Mouse (Mus musculus) retina, postnatal 7 days (tissue): Measurements from ENCODE around the gene Naip6.
"Not testable (repeated sequence)": the region's sequence is repeated elsewhere in the genome, so short reads cannot be mapped to it uniquely, and the experiment has no call there.

Source experiments
- DNase-seq: peaks from one replicate; pipeline ENCODE4 v3.0.0-alpha.2; 2012; ENCODE audit warnings: low read depth, low spot score

The Naip6 gene

DNA sequence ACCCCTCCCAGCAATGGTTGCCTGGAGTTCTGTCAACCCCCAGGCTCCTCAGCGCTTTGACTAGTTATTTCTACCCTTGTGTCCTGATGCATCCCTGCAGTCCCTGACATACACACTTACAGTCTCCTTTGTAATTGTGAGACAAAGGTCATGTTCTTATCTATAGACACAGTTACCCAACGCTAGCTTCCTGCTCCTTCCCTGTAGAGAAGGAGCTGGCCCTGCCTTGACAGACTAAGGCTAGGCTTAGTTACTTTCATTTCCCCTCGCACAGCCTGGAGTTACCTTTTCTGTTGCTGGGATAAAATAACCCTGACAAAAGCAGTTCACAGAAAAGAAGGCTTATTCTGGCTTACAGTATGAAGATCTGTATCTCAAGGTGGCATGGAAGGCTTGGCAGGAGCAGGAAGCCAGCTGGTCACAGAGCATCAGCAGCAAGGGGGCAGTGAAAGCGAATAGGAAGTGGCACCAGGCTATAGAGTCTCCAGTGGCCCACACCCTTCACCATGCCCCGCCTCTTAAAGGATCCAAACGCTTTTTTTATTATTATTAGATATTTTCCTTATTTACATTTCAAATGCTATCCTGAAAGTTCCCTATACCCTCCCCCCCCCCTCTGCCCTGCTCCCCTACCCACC is at the start of gene Naip6:
Gene Naip6, minus strand, starts transcription at position 419 of the 638 bp plus-strand sequence.
- not testable (repeated sequence) for DNase-seq

DNA sequence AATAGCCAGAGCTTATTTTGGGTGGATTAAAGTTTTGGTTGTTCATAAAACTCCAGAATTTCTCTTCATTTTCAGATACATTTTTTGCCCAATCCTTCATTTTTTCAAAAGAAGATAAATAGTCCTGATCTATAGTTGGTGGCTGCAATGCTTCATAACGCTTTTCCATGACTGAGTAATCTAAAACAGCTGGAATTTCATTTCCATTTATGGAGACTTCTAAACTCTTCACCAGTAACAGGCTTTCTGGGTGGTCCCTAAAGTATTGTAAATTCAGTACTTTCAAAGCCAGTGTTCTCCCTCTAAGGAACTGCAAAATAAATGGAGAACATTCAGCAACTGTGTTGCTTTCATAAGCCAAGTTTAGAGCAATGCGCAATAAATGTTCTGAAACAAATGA is 34.8 kb upstream of the Naip6 start:
- not testable (repeated sequence) for DNase-seq

DNA sequence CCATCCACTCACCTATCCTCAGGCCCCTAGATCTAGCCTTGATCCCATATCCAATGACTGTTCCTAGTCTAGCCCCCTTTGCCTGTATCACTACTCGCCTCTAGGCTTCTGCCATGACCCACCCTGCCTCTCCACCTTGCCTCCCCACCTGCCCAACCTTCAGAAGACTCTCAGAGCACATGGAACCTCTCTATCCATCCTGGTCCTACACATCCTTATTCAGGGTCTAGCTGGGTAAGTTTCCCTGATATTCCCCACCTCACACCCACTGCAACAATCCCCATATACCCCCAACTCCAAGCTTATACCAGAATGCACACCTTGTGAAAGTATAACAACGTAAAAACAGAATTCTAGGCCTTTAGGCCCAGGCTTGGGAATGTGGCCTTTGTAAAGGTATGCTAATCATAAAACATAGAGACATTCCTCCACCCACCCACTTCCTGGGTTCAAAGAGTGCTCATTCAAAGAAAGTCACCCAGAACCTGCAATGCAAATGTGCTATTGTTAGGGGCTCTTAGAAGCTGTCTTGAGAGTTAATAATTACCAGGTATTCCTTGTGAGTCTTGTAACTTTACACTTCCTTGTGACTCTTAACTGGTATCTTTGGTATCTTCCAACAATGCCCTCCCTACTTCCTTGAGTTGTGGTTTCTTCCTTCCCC is 32.2 kb upstream of the Naip6 start:
- DNase-seq: not testable (repeated sequence)

DNA sequence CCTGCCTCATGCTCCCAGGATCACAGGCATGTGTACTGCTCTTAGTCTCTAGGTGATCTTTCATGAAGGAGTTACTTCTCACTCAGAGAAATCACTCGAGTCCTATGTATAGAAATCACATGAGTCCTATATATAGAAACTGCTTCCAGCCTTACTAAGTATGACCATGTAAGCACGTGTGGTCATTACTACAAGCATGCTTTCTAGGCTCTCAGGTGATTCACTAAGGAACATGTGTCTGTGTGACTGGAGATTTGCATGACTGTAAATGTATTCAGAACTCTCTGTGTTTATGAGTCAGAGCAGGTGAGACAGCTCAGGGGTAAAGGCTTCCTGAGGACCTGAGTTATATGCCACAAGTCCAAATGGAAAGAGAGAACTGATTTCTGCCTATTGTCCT is 24.3 kb upstream of the Naip6 start:
- no peak for DNase-seq

DNA sequence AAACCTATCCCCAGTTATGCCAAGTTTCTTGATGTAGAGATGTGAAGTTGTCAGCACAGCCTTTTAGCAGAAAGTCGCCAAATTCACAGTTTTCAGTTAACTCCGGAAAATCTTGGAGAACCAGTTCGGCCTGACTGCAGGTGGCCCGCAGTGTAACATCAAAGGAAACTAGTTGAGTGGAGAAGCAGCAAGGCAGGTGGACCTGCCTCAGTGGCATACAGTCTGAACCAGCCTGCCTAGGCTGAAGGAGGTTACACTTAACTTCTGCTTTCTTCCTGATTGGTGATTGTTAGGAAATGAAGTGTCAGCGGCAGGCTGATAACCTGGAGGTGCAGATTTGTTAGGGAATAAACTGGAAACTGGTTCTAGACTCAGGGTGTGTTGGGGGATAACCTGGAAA is 14.3 kb upstream of the Naip6 start:
- not testable (repeated sequence) for DNase-seq

DNA sequence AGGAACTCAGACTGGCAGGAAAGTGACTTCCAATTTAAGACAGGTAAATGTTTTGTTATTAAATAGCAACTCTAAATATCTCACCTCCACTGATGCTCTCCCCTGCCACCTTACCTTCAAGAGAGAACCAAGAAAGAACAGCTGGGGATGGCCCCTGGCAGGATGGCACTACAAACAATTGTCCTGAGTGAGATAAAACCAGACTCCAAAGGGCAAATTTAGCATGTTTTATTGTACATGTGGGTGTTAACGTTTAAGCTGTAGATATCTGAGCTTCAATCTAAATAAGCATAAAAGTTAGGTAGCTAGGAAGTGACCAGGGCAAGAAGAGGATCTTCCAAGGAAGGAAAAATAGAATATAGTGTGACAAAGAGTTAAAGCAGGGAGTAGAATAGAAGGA is 11.4 kb upstream of the Naip6 start:
- not testable (repeated sequence) for DNase-seq

DNA sequence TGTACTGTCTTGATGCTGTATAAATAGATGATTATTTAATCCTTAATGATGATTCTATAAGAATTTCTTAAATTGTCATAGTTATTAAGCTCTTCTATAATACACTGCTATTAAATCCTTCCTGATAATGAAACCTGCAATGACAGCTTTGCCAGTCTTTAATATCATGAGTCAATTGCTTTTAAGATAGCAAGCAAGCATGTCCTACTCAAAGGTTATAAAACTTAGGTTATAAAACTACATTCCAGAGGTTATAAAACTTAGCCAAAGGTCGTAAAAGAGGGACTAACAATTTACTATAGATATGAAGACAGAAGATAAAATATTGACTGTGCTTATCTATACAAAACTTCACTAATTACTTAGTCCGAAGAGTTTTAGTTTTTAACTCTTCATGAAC is 10.6 kb upstream of the Naip6 start:
- not testable (repeated sequence) for DNase-seq

DNA sequence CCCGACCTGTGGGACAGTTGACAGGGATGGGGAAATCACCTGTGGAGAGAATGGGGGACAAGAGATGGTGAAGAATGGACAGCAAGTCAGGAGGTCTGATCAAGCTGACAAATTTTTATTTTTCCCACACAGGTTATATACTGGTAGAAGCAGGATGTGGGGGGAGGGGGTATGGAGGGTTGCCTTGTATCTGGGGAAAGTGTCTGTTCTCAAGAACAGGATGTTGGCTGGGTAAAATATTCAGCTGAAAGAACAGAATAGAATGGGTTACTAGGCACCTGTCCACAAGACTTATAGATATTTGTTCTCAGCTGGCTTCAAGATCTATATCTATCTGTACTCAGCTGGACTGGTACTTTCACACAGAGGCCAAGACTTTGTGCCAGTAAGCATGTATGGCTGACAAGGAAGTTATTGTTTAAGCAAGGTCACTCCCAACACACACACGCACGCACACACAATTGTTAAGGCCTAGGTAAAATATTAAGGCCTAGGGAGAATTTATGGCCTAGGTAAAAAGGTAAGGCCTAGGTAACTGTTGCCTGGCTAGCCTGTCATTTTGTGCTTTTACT is 4.9 kb upstream of the Naip6 start:
- DNase-seq: not testable (repeated sequence)

DNA sequence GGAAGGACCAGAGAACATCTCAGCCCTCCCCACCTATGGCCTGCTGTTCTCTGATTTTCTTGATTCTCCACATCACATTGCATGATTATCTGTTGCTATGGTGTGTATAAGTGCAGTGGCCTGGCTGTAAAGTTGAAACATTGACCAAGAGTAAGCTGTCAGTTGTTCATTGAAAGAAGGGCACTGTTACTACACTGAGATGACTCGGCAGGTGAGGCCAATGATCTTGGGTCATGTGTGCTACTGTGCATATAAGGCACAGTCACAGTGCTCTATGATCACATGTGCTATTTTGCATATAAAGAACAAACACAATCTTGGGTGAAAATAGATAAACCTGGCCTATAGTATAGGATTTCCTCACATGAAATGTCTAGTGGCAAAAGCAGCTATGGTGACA is 32.9 kb downstream of the Naip6 start:
- no peak for DNase-seq

DNA sequence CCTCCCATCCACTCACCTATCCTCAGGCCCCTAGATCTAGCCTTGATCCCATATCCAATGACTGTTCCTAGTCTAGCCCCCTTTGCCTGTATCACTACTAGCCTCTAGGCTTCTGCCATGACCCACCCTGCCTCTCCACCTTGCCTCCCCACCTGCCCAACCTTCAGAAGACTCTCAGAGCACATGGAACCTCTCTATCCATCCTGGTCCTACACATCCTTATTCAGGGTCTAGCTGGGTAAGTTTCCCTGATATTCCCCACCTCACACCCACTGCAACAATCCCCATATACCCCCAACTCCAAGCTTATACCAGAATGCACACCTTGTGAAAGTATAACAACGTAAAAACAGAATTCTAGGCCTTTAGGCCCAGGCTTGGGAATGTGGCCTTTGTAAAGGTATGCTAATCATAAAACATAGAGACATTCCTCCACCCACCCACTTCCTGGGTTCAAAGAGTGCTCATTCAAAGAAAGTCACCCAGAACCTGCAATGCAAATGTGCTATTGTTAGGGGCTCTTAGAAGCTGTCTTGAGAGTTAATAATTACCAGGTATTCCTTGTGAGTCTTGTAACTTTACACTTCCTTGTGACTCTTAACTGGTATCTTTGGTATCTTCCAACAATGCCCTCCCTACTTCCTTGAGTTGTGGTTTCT is 45.9 kb downstream of the Naip6 start:
- not testable (repeated sequence) for DNase-seq

DNA sequence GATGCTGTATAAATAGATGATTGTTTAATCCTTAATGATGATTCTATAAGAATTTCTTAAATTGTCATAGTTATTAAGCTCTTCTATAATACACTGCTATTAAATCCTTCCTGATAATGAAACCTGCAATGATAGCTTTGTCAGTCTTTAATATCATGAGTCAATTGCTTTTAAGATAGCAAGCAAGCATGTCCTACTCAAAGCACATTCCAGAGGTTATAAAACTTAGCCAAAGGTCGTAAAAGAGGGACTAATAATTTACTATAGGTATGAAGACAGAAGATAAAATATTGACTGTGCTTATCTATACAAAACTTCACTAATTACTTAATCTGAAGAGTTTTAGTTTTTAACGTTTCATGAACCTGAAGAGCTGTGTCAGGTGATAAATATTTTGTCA is 60.5 kb downstream of the Naip6 start:
- DNase-seq: not testable (repeated sequence)

DNA sequence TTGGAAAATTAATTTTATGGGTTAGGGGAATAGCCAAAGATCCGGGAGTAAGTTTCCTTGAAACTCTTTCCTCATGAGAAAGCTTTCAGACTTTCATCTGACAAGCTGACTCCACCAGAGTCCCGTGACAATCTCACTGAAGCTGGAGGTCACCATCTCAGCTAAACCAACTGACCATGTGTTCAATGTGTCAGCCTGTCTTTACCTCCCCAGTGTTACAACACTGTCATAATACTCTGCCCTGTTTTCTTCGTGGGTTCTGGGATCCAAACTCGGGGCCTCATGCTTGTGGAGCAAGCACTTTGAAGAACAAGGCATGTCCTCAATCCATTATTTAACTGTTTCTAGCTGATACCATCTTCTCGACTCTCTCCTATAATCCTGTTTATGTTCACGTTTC is 61.5 kb downstream of the Naip6 start:
- DNase-seq: not testable (repeated sequence)

DNA sequence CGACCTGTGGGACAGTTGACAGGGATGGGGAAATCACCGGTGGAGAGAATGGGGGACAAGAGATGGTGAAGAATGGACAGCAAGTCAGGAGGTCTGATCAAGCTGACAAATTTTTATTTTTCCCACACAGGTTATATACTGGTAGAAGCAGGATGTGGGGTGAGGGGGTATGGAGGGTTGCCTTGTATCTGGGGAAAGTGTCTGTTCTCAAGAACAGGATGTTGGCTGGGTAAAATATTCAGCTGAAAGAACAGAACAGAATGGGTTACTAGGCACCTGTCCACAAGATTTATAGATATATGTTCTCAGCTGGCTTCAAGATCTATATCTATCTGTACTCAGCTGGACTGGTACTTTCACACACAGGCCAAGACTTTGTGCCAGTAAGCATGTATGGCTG is 65.6 kb downstream of the Naip6 start:
- DNase-seq: not testable (repeated sequence)

DNA sequence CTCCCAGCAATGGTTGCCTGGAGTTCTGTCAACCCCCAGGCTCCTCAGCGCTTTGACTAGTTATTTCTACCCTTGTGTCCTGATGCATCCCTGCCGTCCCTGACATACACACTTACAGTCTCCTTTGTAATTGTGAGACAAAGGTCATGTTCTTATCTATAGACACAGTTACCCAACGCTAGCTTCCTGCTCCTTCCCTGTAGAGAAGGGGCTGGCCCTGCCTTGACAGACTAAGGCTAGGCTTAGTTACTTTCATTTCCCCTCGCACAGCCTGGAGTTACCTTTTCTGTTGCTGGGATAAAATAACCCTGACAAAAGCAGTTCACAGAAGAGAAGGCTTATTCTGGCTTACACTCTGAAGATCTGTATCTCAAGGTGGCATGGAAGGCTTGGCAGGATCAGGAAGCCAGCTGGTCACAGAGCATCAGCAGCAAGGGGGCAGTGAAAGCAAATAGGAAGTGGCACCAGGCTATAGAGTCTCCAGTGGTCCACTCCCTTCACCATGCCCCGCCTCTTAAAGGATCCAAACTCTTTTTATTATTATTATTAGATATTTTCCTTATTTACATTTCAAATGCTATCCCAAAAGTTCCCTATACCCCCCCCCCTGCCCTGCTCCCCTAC is 70.5 kb downstream of the Naip6 start:
- DNase-seq: not testable (repeated sequence)

DNA sequence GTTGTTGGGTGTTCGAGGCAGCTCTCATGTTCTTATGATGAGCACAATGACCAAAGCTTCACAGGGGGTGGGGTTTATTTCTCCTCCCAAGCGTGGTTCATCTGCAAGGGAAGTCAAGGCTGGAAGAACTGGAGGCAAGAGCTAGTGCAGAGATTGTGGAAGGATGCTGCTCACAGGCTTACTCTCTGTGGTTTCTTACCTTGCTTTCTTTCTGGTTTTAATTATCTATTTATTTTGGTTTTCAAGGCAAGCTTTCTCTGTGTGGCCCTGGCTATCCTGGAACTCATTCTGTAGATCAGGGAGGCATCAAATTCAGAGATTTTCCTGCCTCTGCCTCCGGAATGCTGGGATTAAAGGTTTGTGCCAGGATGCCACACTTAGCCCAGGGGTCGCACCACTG is 71.3 kb downstream of the Naip6 start, which contains the start of gene Naip5:
Gene Naip5, minus strand, starts transcription at position 101 of the 400 bp plus-strand sequence.
- not testable (repeated sequence) for DNase-seq

DNA sequence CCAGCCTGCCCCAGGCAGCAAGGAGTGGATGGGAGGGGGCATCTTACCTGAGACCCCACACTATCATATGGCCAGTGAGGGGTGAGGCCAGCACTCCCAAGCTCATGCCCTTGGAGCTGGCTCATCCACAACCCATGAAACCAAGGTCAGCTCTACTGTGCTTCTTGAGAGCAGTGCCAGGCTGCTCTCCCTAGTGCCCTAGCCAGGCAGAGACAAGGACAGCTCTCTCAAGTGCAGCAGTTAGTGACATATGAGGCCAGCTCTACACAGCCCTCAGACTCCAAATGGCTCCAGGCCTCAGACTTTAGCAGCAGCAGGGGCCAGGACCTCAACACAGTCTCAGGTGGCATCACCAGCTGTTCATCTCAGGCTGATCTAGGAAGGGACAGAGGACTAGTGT is 73.8 kb downstream of the Naip6 start:
- DNase-seq: no peak
